Mouse (Mus musculus) CD8-positive naive resting alpha-beta T cell, adult 2 months (primary cell): Measurements from ENCODE around the gene Doc2b.

Experiments
- DNase-seq, 2 experiments: peaks; one replicate each; pipeline ENCODE4 v3.0.0; 2022; ENCODE audit warnings: low read depth in 2 of 2, low spot score in 2 of 2

The Doc2b gene

DNA sequence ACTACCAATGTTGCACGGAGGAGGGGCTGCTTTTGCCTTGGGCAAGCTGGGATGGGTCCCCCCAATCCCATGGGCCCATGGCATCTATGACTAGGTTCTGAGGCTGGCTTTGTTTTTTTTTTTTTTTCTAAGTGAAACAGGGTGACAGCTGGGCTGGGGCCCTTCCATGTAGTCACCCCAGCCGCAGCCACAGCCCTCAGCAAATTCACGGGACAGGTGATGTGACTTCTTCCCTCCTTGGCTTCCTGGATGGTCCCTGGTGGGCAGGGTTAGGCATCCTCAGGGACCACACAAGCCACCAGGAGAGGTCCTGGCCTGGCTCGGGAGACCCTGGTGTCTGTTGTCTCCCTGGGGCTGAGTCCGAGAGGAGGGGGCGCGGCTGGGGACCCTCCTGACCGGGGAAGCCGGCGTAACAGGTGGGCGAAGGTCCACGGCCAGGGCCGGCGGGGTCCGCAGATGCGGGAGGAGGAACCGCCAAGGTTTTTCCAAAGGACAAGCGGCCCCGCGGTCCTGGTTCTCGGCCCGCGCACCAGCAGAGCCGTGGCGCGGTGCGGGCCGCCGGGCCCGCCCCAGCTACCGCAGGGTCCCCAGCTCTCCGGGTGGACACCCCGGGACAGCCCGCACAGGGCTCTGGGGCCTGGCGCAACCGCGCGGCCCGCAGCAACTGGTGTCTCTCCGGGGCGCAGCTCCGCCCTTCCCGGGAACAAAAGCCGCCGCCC, 1.1 kb downstream of the Doc2b start:
- DNase-seq, result no peak

DNA sequence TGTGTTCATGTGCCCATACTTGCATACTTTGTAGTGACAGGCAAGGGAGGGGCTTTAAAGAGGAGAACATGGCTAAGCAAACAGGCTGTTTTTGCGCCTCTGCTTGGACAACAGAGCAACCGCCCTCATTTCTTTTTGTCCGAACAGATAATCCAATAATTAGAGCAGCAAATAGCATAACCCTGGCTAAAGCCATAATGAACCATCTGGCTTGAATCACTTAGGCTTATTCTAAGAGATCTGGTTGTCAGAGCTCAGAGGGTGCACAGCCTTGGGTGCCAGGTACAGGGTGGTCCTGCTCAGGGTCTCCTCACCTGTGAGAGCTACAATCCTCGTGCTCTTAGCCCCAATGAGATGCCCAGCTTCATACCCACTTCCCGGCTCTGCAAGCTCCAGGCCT, 2.5 kb downstream of the Doc2b start:
- DNase-seq, result no peak

- DNase-seq, result no peak
Observed at GRCm38 (mm10) chr11:75792535-75792934, 3.3 kb downstream of the Doc2b start.

GRCm38 (mm10) chr11:75785897-75786296, 10.0 kb downstream of the Doc2b start:
- no peak for DNase-seq

DNA sequence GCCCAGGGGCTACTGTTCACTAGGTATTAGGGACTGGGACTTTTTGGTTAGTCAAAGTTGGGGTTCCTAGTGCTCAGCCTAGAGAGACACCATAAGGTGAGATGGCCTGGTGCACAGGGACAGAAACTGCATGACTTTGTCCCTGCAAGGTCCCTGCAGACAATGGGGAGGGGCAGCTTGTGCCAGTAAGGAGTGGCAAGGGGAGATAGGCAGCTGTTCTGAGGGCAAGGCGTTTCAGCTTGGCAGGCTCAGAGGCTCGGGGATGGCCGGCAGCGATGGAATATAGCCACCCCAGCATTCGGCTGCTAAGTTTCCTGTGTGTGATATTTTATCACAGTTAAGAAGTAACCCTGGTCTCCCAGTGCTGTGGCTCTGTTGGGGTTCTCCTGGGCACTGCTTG, 12.1 kb downstream of the Doc2b start:
- no peak for DNase-seq

DNA sequence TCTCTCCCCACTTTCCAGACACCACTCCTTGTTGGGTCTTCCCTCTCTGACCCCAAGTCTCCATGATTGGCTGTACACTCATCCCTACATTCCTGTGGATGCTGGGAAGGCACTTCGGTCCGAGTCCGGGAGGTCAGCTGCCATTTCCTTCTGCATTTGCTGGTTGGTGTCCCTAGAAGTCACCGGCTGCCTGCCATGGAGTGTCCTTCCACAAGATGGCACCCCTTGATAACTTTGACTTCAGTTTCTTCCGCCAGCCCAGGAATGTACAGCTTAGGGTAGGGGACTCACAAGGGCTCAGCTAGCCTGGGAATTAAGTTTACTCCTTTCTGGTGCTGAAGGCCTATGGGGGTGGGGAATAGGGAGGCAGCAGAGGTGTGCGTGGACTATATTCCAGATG, 13.9 kb downstream of the Doc2b start:
- peak; percentile 46 to 55 for DNase-seq

DNA sequence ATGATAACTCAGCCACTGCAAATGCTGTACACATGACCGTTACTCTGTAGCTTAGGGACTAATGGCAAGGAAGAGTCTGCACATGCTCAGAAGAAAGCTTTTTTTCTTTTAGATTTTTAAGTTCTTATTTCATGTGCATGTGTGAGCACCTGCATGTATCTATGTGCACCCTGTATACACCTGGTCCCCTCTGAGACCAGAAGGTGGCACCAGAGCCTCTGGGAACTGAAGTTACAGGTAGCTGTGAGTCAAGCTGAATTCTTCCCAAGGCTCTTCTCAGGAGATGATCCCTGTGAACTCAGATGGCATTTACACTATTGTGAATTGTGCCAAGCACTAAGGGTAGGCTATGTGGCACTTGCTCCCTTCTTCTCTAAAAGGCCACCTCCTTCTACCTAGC, 19.9 kb downstream of the Doc2b start:
- DNase-seq, result no peak

DNA sequence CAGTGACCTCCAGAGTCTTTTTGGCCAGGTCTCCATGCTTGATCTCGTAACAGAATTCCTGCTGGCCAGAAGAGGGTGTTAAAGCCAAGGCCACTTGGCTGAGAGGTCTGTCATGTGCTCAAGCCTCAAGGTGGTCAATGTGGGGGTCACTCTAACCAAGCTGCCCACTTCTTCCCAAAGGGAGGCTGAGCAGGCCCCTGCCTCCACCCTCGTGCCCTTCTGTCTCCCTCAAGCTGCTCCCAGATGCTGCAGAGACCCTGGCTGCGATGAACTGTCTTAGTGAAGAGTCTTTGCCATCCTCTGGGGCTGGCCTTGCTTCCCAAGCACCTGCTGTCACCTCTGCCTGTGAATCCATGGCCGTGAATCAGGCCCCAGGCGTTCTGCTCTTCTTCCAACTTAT, 23.3 kb downstream of the Doc2b start:
- no peak for DNase-seq

- DNase-seq, result peak; percentile 68 to 73
Observed at GRCm38 (mm10) chr11:75769206-75769605, 26.6 kb downstream of the Doc2b start.

DNA sequence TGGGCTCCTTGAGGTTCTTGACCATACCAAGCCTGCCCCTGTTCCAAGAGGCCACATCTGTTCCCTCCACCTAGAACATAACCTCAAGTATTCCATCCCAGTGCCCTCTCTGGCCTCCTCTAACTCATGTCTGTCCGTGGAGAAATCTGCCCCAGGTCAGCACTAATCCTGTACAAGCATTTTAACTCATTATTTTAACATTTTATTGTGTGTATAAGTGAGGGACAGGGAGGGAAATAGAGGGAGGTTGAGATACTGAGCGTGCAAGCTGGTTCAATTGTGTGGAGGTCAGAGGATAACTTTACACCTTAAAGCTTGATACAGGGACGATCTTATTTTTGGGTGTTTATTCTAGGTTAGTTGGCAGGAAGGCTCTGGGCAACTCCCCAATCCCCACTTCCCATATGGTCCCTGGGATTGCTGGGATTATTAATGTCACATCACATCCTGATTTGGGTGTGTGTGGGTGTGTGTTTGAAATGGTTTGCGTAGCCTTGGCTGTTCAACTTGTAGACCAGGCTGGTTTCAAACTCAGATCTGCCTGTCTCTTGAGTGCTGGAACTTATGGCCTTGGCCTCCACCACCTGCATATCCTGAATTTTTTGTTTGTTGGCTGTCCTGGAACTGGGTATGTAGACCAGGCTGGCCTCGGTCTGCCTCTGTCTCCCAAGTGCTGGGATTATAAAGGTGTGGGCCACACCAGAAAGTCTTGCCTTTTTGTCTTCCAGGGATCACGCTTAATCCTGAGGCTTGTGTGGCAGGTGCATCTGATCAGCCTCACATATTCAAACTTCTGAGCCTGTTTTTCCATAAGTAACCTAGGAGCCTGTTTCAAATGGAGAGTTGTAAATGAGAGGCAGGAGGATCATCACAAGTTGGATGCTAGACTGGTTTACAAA, 27.5 kb downstream of the Doc2b start:
- DNase-seq, result no peak

GRCm38 (mm10) chr11:75767014-75767413, 28.8 kb downstream of the Doc2b start:
- no peak for DNase-seq

GRCm38 (mm10) chr11:75765161-75765560, 30.7 kb downstream of the Doc2b start:
- no peak for DNase-seq

DNA sequence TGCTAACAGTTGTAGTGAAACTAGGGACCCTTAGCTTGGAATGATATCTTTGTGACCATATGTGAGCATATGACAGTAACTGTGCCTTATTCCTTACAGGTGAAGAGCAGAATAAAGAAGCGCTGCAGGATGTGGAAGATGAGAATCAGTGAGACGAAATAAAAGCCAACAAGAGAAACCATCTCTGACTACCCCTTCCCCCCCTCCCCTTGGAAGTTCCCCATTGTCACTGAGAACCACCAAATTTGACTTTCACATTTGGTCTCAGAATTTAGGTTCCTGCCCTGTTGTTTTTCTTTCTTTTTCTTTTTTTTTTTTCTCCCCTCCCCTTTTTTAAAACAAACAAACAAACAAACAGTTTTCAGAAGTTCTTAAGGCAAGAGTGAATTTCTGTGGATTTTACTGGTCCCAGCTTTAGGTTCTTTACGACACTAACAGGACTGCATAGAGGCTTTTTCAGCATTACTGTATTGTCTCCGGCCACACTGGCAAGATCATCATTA, 31.3 kb downstream of the Doc2b start:
- no peak for DNase-seq

GRCm38 (mm10) chr11:75762708-75763107, 33.1 kb downstream of the Doc2b start:
- no peak for DNase-seq

GRCm38 (mm10) chr11:75760785-75761184, 35.1 kb downstream of the Doc2b start:
- DNase-seq, result no peak

DNA sequence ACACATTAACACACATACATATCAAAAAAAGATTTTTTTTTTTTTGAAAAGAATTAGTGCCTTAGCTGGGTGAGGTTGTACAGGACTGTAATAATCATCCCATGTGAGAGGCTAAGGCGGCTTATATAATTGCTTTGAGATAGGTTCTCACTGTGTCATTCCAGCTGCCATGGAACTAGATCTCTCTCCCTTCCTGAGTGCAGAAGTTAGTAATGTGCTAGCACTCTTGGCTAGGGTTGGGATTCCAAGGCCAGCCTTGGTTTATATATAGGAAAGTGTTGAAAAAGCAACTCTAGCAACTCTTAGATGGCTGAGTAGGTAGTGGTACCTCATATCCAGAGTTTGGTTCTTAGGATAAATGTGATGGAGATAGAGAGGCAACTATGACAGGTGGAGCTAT, 37.3 kb downstream of the Doc2b start:
- no peak for DNase-seq

DNA sequence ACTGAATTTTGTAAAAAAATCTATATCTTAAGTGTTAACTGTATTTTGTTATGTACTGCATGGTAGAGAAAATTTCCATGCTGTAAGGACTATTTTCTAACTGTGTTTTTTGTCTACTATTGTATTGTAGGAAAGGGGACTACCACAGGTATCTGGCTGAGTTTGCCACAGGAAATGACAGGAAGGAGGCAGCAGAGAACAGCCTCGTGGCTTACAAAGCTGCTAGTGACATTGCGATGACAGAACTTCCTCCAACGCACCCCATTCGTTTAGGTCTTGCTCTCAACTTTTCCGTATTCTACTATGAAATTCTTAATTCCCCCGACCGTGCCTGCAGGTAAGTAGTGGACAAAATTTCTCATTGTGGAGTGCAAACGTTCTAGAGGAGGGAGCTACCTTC, 39.2 kb downstream of the Doc2b start:
- peak; percentile 25 to 46 for DNase-seq

- DNase-seq, result no peak
Observed at GRCm38 (mm10) chr11:75751082-75751481, 44.8 kb downstream of the Doc2b start.

DNA sequence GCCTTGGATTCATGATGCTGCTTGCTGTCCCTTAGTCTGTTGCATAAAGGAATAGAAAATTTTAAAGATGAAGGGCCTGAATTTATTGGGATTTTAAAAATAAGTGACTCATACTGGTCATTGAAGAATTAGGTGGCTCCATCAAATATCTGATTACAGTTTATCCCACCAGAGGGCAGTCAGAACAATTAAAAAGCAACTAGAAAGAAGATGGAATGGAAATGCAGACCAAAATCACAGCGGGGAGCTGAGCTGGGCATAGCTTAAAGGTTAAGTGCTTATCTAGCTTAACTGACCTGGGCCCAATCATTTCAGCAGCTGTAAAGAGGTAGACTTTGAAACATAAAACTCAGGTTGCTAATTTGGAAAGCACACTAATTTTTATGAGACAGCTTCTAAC, 45.3 kb downstream of the Doc2b start:
- DNase-seq, result no peak

- DNase-seq, result no peak
Observed at GRCm38 (mm10) chr11:75744761-75745160, 51.1 kb downstream of the Doc2b start.

GRCm38 (mm10) chr11:75741615-75742014, 54.2 kb downstream of the Doc2b start:
- DNase-seq, result no peak

- DNase-seq, result no peak
Observed at GRCm38 (mm10) chr11:75740204-75740603, 55.6 kb downstream of the Doc2b start.
